Mouse (Mus musculus): ENCODE measurements around the gene Gm17542.
"Not testable (repeated sequence)": the region's sequence is repeated elsewhere in the genome, so short reads cannot be mapped to it uniquely, and the experiment has no call there.

Gm17542 gene

GRCm38 (mm10) chr10:58718110-58718509, at the start of gene Gm17542:
Gene Gm17542, minus strand, starts transcription at chr10:58718210.
- DNase-seq (ENCODE audit: low read depth, low spot score): not testable (repeated sequence)

- DNase-seq (ENCODE audit: low read depth, low spot score): no peak
Observed at GRCm38 (mm10) chr10:58739779-58740178, 21.8 kb upstream of the Gm17542 start.

- no peak for DNase-seq (ENCODE audit: low read depth, low spot score)
Observed at GRCm38 (mm10) chr10:58738152-58738551, 20.1 kb upstream of the Gm17542 start.

DNA sequence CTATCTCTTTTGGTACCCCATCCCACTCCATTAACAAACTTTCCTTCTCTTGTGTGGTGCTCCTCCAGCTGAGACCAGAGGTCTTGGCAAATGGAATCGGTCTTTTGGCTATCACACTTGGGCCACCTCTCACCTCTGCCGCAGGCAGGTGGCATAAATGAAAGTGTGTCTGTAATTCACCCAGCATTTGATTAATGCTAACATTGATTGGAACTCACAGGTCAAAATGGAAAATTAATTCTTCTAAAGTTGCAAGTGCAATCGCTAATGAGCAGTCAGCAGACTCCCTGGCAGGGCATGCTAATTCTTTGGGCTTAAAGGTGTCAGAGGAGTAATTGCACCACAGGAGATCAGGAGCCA, 3.2 kb downstream of the Gm17542 start:
- no peak for DNase-seq (ENCODE audit: low read depth, low spot score)

DNA sequence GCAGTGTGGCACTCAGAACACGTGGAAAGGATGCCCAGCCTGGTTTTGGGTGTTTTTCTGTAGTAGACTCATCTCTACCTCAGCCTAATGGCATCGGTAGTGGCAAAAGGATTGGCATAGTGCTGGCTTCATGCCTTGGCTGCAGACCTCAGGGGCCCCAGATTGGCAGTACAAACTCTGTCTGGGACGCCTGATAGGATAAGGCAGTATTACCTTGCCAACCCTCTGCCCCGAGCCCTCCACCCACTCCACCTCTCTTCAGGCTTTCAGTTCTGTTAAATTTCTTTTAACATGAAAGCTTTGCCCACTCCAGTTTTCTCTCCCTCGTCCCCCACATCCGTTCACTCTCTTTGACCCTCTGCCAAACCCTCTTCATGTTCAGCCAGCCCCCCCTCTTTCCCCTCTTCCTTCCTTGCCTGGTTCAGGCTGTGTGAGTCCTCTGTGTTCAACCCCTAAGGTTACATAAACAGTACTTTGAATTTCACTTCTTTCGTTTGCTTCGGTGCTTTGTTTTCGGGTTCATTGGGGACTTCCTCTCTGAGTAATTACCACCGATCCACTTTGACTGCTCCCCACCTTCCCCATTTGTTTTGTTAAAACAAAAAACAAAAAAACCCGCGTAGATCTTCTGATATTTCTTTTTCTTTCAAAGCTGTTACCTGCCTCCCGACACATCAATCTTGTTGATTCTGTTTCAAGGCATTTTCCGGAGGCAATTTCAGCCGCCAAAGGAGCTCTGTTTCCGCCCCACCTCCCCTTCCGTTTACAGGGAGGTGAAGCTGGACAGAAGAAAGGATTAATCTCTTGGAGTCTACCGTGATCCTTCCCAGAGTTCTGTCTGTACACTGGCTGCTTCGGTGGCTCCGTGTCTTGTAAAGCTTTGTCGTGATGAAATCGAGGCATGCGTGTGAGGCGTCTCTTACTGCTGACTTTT, 3.9 kb downstream of the Gm17542 start:
- DNase-seq (ENCODE audit: low read depth, low spot score): no peak

GRCm38 (mm10) chr10:58713225-58713624, 4.8 kb downstream of the Gm17542 start:
- DNase-seq (ENCODE audit: low read depth, low spot score): no peak

DNA sequence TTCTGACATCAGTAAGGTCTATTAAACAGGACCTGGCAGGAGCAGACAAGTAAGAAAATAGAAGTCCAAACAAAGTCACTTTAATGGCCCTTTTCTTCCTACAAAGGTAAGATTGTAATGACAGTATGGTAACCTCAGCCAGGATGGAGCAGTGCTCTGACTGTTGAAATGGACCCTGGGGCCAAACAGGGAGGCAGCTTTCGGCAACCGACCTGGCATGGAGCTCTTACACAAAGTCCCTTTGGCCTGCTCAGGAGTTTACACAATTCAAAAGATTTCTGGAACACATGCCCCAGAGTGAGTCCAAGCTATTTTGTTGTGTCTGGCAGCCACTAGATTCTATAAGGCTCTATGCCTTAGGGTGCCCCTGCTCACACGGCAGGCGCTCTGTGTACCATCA, 9.0 kb downstream of the Gm17542 start:
- DNase-seq (ENCODE audit: low read depth, low spot score): no peak

GRCm38 (mm10) chr10:58700578-58700977, 17.4 kb downstream of the Gm17542 start:
- no peak for DNase-seq (ENCODE audit: low read depth, low spot score)

- no peak for DNase-seq (ENCODE audit: low read depth, low spot score)
Observed at GRCm38 (mm10) chr10:58700160-58700559, 17.9 kb downstream of the Gm17542 start.

DNA sequence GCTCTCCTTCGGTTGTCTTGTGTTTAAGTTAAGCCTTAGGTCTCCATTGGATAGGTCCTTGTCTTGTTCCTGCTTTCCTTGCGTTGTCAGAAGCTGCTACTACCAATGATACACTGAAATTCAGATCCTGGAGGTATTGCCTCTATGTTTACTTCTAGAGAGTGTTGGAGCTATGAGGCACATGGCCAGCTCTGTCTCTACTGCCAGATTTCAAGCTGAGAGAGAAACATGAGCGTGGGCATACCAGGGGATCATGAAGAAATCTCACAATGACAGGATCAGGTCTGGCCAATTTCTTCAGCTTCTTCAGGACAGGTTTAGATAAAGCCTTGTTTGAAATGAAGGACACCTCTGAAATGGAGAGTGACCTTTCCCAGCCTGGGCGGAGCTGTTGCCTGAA, 19.1 kb downstream of the Gm17542 start:
- DNase-seq (ENCODE audit: low read depth, low spot score): no peak

DNA sequence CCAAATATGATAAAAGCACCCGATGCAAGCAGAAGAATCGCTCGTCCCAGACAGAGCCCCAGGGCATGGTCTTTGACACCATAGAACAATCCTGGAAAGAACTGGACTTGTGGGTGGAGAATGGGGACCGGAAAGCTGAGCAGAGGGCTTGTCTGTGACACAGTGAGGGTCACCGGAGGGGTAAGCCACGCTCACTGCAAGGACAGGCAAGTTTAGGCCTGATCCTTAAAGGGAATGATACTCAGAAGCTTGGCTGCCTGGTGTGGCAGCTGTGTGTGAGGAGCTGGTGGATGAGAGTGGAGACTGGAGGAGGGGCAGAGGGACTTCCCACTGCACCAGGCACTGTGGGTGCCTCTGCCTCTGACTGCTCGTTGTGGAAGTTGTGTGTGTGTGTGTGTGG, 27.0 kb downstream of the Gm17542 start:
- DNase-seq (ENCODE audit: low read depth, low spot score): no peak

GRCm38 (mm10) chr10:58679298-58679697, 38.7 kb downstream of the Gm17542 start:
- no peak for DNase-seq (ENCODE audit: low read depth, low spot score)

- DNase-seq (ENCODE audit: low read depth, low spot score): no peak
Observed at GRCm38 (mm10) chr10:58675533-58675932, 42.5 kb downstream of the Gm17542 start, which contains the start of gene Edar. Gene Edar, minus strand, starts transcription at chr10:58675654.

GRCm38 (mm10) chr10:58673278-58674061, 44.5 kb downstream of the Gm17542 start:
- DNase-seq (ENCODE audit: low read depth, low spot score): no peak

- no peak for DNase-seq (ENCODE audit: low read depth, low spot score)
Observed at GRCm38 (mm10) chr10:58672557-58673277, 45.3 kb downstream of the Gm17542 start.

- no peak for DNase-seq (ENCODE audit: low read depth, low spot score)
Observed at GRCm38 (mm10) chr10:58663868-58664267, 54.1 kb downstream of the Gm17542 start.

Measured in c-Kit-negative CD71-positive TER-119-positive erythroid progenitor cells, embryonic 14.5 days (primary cell).